Mouse (Mus musculus): ENCODE measurements around the gene Slc35a5.

Slc35a5 gene

GRCm38 (mm10) chr16:45117200-45117599 lies 41.3 kb downstream of the Slc35a5 start:
- DNase-seq (ENCODE audit: low spot score in 2 of 2): no peak

GRCm38 (mm10) chr16:45110498-45110897 lies 48.0 kb downstream of the Slc35a5 start:
- peak; percentile 65 to 77 for DNase-seq (ENCODE audit: low spot score in 2 of 2)

GRCm38 (mm10) chr16:45108203-45108878 lies 50.2 kb downstream of the Slc35a5 start:
- DNase-seq (ENCODE audit: low spot score in 2 of 2): no peak

GRCm38 (mm10) chr16:45104993-45105392 lies 53.5 kb downstream of the Slc35a5 start:
- no peak for DNase-seq (ENCODE audit: low spot score in 2 of 2)

GRCm38 (mm10) chr16:45100892-45101291 lies 57.6 kb downstream of the Slc35a5 start:
- no peak for DNase-seq (ENCODE audit: low spot score in 2 of 2)

GRCm38 (mm10) chr16:45098886-45099210 lies 59.7 kb downstream of the Slc35a5 start:
- no peak for DNase-seq (ENCODE audit: low spot score in 2 of 2)

- DNase-seq (ENCODE audit: low spot score in 2 of 2): no peak
Measured at GRCm38 (mm10) chr16:45098186-45098885, 60.2 kb downstream of the Slc35a5 start.

- peak in 1 of 2 experiments; percentile 48 for DNase-seq (ENCODE audit: low spot score in 2 of 2)
Measured at GRCm38 (mm10) chr16:45097467-45097866, 61.0 kb downstream of the Slc35a5 start.

- no peak for DNase-seq (ENCODE audit: low spot score in 2 of 2)
Measured at GRCm38 (mm10) chr16:45095561-45096482, 62.7 kb downstream of the Slc35a5 start.

- DNase-seq (ENCODE audit: low spot score in 2 of 2): no peak
Measured at GRCm38 (mm10) chr16:45095030-45095429, 63.5 kb downstream of the Slc35a5 start.

- no peak for DNase-seq (ENCODE audit: low spot score in 2 of 2)
Measured at GRCm38 (mm10) chr16:45094136-45094756, 64.3 kb downstream of the Slc35a5 start.

- DNase-seq (ENCODE audit: low spot score in 2 of 2): peak in 1 of 2 experiments; percentile 60
Measured at GRCm38 (mm10) chr16:45093137-45093731, 65.3 kb downstream of the Slc35a5 start, which contains the start of gene Ccdc80. Gene Ccdc80 (plus strand): TSS chr16:45093402.

- DNase-seq (ENCODE audit: low spot score in 2 of 2): peak; percentile 69 to 72
Measured at GRCm38 (mm10) chr16:45090005-45090404, 68.5 kb downstream of the Slc35a5 start.
